In genomic region chr7:29728055-29728454, GRCm38 (mm10) we compare ENCODE assay signal across 17 mouse cellular contexts. TPM values are rescaled to one million over a fixed set of nuclear protein-coding genes. Genes with fewer than 3 reads are reported as not detected.
DNase-seq lines count a peak whose midpoint lies in the region; ATAC-seq and TF ChIP-seq lines count a peak whose summit lies in the region.
"Had no signal": no experiment of that assay in that cellular context is flagged by ENCODE, and none has a peak within 500 bp of the region (broad histone marks: within the 10 kb centered on the region; RNA-seq: fewer than 3 reads in every experiment).

No protein-coding gene starts in this region.

- H3K4me3 ChIP-seq in heart, embryonic 10.5 days: no peak overlapping the region
- H3K4me3 ChIP-seq in midbrain, postnatal 0 days (ENCODE audit: low read depth, low read length): no peak overlapping the region
- H3K4me3 ChIP-seq in midbrain, embryonic 13.5 days (replicated peaks): no peak overlapping the region
- no peak overlapping the region for H3K4me3 ChIP-seq in cortical plate, adult 2 months (ENCODE audit: insufficient read depth, low read length)
- H3K4me3 ChIP-seq: limb, embryonic 12.5 days; megakaryocyte, embryonic 14.5 days had no signal

- no peak overlapping the region for H3K27ac ChIP-seq in heart, embryonic 10.5 days
- H3K27ac ChIP-seq in midbrain, postnatal 0 days (ENCODE audit: low read depth, low read length): no peak overlapping the region
- H3K27ac ChIP-seq in midbrain, embryonic 13.5 days: no peak overlapping the region
- H3K27ac ChIP-seq in cortical plate, adult 2 months (ENCODE audit: insufficient read depth, low read length): no peak overlapping the region
- H3K27ac ChIP-seq: limb, embryonic 12.5 days had no signal

- H3K9ac ChIP-seq in midbrain, postnatal 0 days (replicated peaks; ENCODE audit: low read length, poor library complexity, severe bottlenecking): no peak overlapping the region
- H3K9ac ChIP-seq in midbrain, embryonic 13.5 days (replicated peaks): no peak overlapping the region
- H3K9ac ChIP-seq: limb, embryonic 12.5 days had no signal

- 80% methylated on average over 2 of the region's 2 CpGs for WGBS in heart, embryonic 10.5 days
- WGBS in midbrain, postnatal 0 days: 91% methylated on average over 2 of the region's 2 CpGs
- WGBS in midbrain, embryonic 13.5 days: 100% methylated on average over 2 of the region's 2 CpGs

- TF ChIP-seq CTCF in midbrain, postnatal 0 days (IDR thresholded peaks at IDR 0.05): peak; percentile 10; the same call in 1 of the 2 replicates
- 0 out of 2 replicates have a peak, but pooled peaks have one; percentile 3 for TF ChIP-seq CTCF in cortical plate, adult 2 months (IDR thresholded peaks at IDR 0.05; ENCODE audit: extremely low read depth, insufficient read depth, low read length)

- no peaks in the 10 kb centered on the region for H3K27me3 ChIP-seq in heart, embryonic 10.5 days (ENCODE audit: insufficient read depth, poor library complexity, severe bottlenecking)
- no peaks in the 10 kb centered on the region for H3K27me3 ChIP-seq in midbrain, postnatal 0 days (ENCODE audit: insufficient read depth, low read length)
- H3K27me3 ChIP-seq in midbrain, embryonic 13.5 days: no peaks in the 10 kb centered on the region
- H3K27me3 ChIP-seq: limb, embryonic 12.5 days; megakaryocyte, embryonic 14.5 days had no signal

- TF ChIP-seq POLR2A in cortical plate, adult 2 months (IDR thresholded peaks at IDR 0.05; ENCODE audit: extremely low read depth, insufficient read depth, low read length): no peak

- DNase-seq in heart, embryonic 10.5 days (ENCODE audit: low spot score): peak; percentile 35
- no peak for DNase-seq in heart, postnatal 36 days
- no peak for DNase-seq in midbrain, postnatal 0 days (ENCODE audit: low spot score)
- DNase-seq in spleen, postnatal 4 days (ENCODE audit: low spot score in 2 of 2): no peak
- DNase-seq in right cerebral cortex, postnatal 36 days (ENCODE audit: low spot score in 2 of 2): no peak
- DNase-seq: cerebellum, adult 18-20 months had no signal

- peaks cover 11% of the 10 kb centered on the region for H3K9me3 ChIP-seq in heart, embryonic 10.5 days
- H3K9me3 ChIP-seq in midbrain, postnatal 0 days (ENCODE audit: low read length): 0 out of 2 replicates have a peak, but pooled peaks cover 7% of the 10 kb centered on the region
- 0 out of 2 replicates have a peak, but pooled peaks cover 4% of the 10 kb centered on the region for H3K9me3 ChIP-seq in midbrain, embryonic 13.5 days

- no peak for ATAC-seq in midbrain, postnatal 0 days (ENCODE audit: low FRiP score)
- ATAC-seq in midbrain, embryonic 13.5 days: no peak
- ATAC-seq: activated CD4-positive, CD25-positive, alpha-beta regulatory T cell, adult 4 months; inflammation-experienced regulatory T-cells, adult 6 months had no signal

- H3K4me2 ChIP-seq in midbrain, postnatal 0 days (ENCODE audit: low read depth, low read length, poor library complexity, severe bottlenecking): no peak overlapping the region
- no peak overlapping the region for H3K4me2 ChIP-seq in midbrain, embryonic 13.5 days (replicated peaks)
- H3K4me2 ChIP-seq: limb, embryonic 12.5 days had no signal

- H3K36me3 ChIP-seq in heart, embryonic 10.5 days: no peaks in the 10 kb centered on the region
- no peaks in the 10 kb centered on the region for H3K36me3 ChIP-seq in midbrain, postnatal 0 days (ENCODE audit: insufficient read depth, low read length)
- H3K36me3 ChIP-seq in midbrain, embryonic 13.5 days: no peaks in the 10 kb centered on the region
- H3K36me3 ChIP-seq: limb, embryonic 12.5 days had no signal

- no peaks in the 10 kb centered on the region for H3K4me1 ChIP-seq in heart, embryonic 10.5 days
- no peaks in the 10 kb centered on the region for H3K4me1 ChIP-seq in midbrain, postnatal 0 days (ENCODE audit: insufficient read depth, low read length)
- H3K4me1 ChIP-seq in midbrain, embryonic 13.5 days (replicated peaks): no peaks in the 10 kb centered on the region
- H3K4me1 ChIP-seq in cortical plate, adult 2 months (ENCODE audit: control insufficient read depth, insufficient read depth, low read length): no peaks in the 10 kb centered on the region
- H3K4me1 ChIP-seq: limb, embryonic 12.5 days; megakaryocyte, embryonic 14.5 days had no signal

- intact Hi-C loops in heart, postnatal 36 days (cut with DNase I): no loop called here

RNA-seq across cellular contexts. Expression of gene Catsperg2, which starts 1.2 kb away (rescaled TPM):
- not detected in 2 replicates for polyA plus RNA-seq in heart, embryonic 10.5 days (2016; fragmentation: Nextera tagmentation; extraction: Ambion mirVana)
- not detected for total RNA-seq in heart, postnatal 36 days (2021)
- total RNA-seq in midbrain, postnatal 0 days (2014; rRNA removed): 0.24 and 0.99 TPM in 2 replicates
- polyA plus RNA-seq in midbrain, postnatal 0 days (2015; fragmentation: Nextera tagmentation; extraction: Ambion mirVana): 0.34 and 0.41 TPM in 2 replicates
- polyA plus RNA-seq in midbrain, embryonic 13.5 days (2015; fragmentation: Nextera tagmentation; extraction: Ambion mirVana): 0.32 and 0.59 TPM in 2 replicates
- polyA plus RNA-seq in cortical plate, adult 2 months (2012; rRNA removed): 0.08 TPM in 2 replicates
- total RNA-seq: monocyte, adult 5-6 weeks; neutrophil, adult 5-6 weeks had no signal
- polyA plus RNA-seq: activated CD4-positive, CD25-positive, alpha-beta regulatory T cell, adult 4 months; embryonic facial prominence, embryonic 11.5 days; heart, embryonic 16.5 days; inflammation-experienced regulatory T-cells, adult 6 months; limb, embryonic 12.5 days; lung, embryonic 16.5 days had no signal

RNA-seq across cellular contexts. Expression of gene Zfp84, which starts 40.3 kb away (rescaled TPM):
- 8.3 and 9.8 TPM in 2 replicates for polyA plus RNA-seq in heart, embryonic 10.5 days (2016; fragmentation: Nextera tagmentation; extraction: Ambion mirVana)
- total RNA-seq in heart, postnatal 36 days (2021): 10 to 100 TPM in 1 of 2 experiments, 1 to 10 TPM in 1; 9.8 to 11.4 TPM
- 11.8 and 13.9 TPM in 2 replicates for total RNA-seq in midbrain, postnatal 0 days (2014; rRNA removed)
- 5.9 and 6.8 TPM in 2 replicates for polyA plus RNA-seq in midbrain, postnatal 0 days (2015; fragmentation: Nextera tagmentation; extraction: Ambion mirVana)
- polyA plus RNA-seq in midbrain, embryonic 13.5 days (2015; fragmentation: Nextera tagmentation; extraction: Ambion mirVana): 17.7 and 19.0 TPM in 2 replicates
- 9.2 and 9.6 TPM in 2 replicates for polyA plus RNA-seq in cortical plate, adult 2 months (2012; rRNA removed)

RNA-seq across cellular contexts. Expression of gene Zfp30, which starts 55.7 kb away (rescaled TPM):
- polyA plus RNA-seq in heart, embryonic 10.5 days (2016; fragmentation: Nextera tagmentation; extraction: Ambion mirVana): 3.7 and 3.8 TPM in 2 replicates
- 1 to 10 TPM; 5.2 to 5.7 TPM for total RNA-seq in heart, postnatal 36 days (2021)
- total RNA-seq in midbrain, postnatal 0 days (2014; rRNA removed): 11.5 and 12.2 TPM in 2 replicates
- polyA plus RNA-seq in midbrain, postnatal 0 days (2015; fragmentation: Nextera tagmentation; extraction: Ambion mirVana): 12.5 and 13.2 TPM in 2 replicates
- 14.2 and 14.9 TPM in 2 replicates for polyA plus RNA-seq in midbrain, embryonic 13.5 days (2015; fragmentation: Nextera tagmentation; extraction: Ambion mirVana)
- 8.2 and 8.6 TPM in 2 replicates for polyA plus RNA-seq in cortical plate, adult 2 months (2012; rRNA removed)
- total RNA-seq: monocyte, adult 5-6 weeks had no signal
